Mouse (Mus musculus) adrenal gland, adult 8-10 months (tissue): Measurements from ENCODE around the gene Col13a1. TPM values are rescaled to one million over a fixed set of nuclear protein-coding genes. Genes with fewer than 3 reads are reported as not detected.

Experiments used
- DNase-seq: peaks from one replicate; pipeline ENCODE4 v3.0.0; 2022
- total RNA-seq, 4 experiments: library from RNA; stranded (reverse); gene quantifications; 2 replicates each; pipeline ENCODE4 v1.2.4; 2022

The Col13a1 gene
- total RNA-seq, 4 experiments from 2014 or later: 7.9 to 12.3 (median 10.3) TPM

DNA sequence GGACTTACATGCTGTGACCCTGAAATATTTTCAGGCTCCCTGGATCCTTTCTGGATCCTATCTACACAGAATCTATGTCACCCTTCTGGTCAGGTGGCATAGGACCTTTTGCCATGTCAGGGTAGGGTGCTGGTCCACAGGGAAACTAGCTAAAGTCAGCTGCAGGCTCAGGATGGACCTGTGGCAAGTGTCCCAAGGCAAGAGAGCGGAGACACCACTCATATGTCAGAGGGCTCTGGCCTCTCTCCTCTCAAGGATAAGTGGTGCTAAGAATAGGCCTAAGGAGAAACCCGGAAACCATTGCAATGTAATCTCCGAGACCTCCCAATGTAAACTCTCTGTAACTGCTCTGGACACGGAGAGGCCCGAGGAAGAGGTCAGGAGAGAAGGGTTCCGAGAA, 80.8 kb downstream of the Col13a1 start:
- DNase-seq: no peak

DNA sequence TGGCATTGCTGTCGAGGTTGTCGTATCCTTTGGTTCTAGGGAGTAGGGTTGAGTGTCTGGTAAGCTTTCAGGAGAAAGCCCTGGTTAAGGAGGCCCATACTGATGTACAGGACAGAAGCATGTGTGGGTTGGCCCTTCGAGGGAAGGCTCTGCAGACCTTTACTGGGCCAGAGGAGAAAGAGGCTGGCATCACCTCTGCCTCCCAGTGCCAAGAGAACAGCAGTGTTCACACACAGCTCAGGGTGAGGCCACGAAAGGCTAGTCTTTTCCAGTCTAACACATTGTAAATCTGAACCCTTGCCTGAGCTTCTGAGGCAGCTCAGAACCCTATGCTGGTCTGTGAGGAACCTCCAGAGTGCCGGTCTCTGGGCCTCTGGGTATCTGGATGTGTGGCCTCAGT, 84.3 kb downstream of the Col13a1 start:
- DNase-seq: no peak

DNA sequence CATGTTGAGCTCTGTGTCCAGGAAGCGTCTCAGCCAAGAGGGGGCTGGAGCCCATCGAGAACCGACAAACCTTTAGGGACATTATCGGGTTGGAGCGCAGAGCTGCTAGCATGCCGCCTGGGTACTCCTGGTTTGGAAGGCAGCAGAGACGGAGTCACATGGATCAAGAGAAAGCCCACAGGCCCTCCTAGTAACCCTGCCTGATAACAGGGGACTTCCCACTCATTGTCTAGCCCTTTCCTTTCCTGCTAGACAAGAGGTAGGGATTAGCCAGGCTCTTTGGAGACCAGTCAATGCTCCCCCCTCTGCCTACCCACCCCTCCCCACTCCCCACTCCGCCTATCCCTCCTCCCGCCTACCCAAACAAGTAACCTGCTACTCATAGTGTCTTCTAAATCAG, 87.8 kb downstream of the Col13a1 start:
- DNase-seq: no peak

DNA sequence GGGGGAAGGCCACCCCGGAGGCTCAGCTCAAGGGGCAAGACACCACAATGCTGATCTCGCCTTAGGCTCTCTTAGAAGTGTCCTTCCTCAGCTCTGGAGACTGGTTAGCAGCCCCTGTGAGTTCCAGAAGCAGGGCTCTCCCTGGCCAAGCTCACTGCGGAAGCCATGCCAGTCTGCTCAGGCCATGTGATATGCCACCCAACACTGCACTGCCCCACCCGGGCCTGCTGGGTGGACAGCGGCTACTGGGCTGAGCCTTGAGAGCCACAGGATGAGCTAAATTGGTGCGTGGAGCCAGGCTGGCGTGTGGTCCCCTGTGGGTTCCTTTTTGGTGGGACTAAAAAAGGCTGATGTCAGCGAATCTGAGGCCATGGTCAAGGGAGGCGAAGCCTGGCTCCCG, 88.6 kb downstream of the Col13a1 start:
- DNase-seq: no peak

DNA sequence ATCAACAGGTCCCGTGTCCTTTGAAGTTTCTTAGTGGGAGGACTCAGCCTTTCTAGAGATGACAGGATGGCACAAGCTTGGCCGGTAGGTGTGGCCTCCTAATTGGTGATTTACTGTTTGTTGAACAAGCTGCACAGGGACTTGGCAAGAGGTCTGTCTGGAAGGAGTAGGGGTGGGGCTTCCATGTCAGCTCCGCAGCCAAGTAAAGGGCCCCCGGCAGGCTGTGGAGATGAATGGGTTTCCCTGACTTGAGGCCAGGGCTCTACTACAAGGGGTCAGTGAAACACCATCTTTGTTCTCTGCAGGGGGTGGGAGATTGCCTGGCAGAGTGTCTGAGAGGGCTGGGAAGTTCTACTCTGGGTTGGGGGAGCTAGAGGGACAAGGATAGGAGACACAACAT, 99.5 kb downstream of the Col13a1 start:
- peak; percentile 54 for DNase-seq

DNA sequence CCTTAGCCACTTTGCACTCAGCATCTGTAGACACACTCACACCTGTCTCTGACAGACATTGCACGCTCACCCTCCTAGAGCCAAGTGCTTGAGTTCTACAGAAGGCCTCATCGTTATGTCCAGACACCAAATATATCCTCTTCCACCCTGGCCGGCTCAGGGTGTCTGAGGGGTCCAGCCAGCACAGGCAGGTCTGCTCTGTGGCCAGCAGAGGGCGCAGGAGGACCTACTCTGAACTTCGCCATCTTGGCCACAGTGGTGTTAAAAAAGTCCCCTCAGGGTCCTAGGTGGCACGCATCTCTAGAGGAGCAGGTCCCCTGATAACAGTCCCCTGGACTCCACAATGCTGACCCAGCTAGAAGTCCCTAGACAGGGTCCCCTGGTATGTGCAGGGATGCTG, 101.1 kb downstream of the Col13a1 start:
- no peak for DNase-seq

DNA sequence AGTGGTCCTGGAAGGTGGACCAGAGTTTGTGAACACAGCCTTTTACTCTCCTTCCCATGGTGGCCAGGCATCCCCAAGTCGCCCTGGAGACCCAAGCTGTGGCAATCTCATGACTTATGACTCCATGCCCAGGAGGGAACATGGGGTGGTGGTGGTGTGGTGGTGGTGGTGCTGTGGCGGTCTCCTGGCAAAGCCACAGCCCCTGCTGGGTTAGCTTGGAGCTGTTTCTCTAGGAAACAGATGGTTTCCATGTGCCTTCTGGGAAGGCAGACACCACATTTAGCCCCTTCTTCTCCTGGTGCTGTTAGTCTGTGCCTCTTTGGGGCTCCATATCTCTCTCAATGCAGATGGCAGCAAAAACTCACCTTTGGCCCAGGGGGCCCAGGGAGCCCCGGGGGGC, 109.1 kb downstream of the Col13a1 start:
- DNase-seq: no peak

DNA sequence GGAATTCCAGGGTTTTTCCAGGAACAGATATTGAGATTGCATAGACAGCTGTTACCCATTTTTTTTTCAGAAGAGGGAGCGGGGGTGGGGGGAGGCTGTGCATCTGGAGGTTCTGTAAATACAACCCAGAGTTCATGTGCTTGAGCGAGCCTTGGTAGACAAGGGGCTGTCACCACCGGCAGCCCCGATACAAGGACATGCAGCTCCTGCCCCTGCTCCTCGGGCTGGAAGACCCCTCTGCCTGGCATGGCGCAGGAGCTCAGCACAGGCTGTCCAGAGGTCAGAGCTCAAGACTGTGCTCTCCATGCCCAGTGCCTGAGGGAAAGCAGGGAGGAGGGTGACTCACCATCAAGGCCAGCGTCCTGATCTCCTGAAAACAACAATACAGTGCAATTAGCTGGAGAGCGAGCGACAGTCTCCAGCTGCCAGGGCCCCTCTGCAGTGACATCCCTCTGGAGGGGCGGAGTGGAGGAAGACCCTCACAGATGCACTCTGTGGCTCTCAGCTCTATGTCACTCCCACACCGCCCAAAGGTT, 112.8 kb downstream of the Col13a1 start:
- DNase-seq: peak; percentile 49

DNA sequence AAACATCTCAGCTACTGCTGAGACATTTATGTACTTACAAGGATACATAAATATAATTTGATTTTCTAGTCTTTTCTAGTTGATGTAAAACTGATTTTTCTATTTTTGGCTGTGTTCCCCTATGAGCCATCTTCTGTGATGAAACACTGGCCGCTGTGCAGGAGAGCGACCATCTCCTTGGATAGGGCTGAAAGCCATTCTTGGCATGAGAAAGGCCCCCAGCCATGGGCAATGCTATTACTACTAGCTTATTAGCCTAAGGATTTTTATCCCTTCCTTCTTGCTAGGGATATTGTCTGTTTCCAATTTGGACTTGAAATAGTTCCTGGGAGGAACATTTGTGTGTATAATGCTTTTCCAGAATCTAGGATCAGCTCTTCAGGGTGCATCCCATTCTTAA, 119.5 kb downstream of the Col13a1 start:
- DNase-seq: no peak

DNA sequence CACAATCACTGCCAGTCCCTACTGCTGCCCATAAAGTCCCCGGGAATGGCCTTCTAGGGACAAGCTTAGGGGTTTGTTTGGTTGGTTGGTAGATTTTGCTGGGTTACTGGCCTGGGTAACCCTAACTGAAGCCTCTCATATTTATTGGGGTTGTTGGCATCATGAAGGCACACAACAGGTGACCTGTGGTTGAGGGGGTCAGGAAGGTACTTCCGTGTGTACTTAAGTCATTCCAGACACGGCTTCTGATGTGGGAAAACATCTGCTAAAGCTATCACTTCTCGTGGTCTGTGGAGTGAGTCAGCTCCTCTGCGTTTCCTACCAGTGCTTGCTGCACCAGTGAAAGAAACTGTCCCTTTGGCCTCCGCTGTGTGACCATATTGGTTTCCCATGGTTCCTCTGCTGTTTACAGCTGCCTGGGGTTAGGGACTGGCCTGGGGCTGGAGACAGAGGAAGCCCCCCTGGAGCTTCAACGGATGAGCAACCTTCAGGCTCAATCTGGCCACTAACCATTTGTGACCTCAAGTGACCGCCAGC, 123.7 kb downstream of the Col13a1 start:
- no peak for DNase-seq

DNA sequence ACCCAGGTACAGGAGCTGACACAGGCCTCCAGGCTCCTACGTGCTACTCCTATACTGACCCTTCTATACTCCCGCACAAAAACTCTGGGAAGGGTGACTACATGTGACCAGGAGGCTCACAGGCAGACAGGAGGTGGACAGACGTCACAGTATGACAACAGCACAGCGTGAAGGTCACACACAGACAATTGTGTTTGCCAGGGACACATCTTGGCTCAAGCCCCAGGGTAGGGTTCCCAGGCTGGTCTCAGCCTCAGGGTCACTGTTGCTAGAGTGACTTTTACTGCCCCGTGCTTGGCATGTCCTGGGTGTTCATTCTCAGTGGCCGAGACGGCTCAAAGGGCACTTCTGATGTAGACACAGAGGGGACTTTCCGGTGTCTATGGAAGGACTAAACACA, 126.1 kb downstream of the Col13a1 start:
- peak; percentile 89 for DNase-seq

DNA sequence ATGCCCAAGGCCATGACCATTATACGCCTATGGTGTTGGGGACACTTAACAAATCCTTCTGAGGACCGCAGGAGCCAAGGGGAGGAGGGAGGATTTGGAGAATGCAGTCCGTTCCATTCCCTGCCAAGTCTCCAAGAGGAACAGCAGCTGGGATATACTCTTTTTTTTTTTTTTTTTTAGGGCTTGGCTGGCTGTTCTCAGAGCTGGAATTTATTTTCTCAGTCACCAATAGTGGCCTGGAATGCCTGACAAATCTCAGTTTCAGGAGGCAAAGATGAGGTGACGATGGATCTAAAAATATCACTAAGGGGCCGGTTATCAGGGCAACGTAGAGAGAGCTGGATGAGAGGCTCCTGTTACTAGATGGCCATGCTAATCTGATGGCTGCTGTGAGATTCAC, 130.4 kb downstream of the Col13a1 start:
- no peak for DNase-seq

DNA sequence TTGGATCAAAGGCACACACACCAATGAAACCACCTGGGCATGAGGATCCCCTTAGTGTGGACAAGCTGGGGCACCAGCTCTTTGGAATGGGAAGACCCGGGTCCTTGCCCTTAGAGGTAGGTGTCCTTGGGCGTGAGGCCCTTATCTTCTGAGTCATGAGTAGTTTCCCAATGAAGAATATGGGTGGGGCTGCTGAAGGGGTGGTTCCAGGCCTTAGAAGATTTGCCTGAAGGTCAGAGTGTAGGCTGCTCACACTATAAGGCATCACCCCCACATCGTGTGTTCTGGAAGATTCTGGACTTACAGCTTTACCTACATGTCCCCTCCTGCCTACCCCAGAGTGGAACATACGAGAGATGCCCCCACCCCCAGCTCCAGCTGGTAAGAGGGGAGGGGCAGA, 133.4 kb downstream of the Col13a1 start:
- peak; percentile 41 for DNase-seq

DNA sequence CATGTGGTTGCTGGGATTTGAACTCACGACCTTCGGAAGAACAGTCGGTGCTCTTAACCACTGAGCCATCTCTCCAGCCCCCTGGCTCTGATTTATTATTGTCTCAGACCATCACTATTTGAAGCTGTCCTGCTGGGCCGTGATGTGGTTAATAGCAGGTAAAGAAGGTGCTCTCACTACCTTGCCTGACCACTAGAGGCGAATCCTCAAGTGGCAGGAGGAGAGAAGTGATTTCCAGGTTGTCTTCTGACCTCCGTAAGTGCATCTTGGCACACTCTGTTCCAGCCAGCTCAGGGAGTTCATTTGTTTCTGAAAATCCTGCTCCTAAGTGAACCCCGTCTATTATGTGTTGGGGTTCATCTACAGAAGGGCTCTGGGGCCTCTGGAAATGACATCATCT, 134.4 kb downstream of the Col13a1 start:
- no peak for DNase-seq

DNA sequence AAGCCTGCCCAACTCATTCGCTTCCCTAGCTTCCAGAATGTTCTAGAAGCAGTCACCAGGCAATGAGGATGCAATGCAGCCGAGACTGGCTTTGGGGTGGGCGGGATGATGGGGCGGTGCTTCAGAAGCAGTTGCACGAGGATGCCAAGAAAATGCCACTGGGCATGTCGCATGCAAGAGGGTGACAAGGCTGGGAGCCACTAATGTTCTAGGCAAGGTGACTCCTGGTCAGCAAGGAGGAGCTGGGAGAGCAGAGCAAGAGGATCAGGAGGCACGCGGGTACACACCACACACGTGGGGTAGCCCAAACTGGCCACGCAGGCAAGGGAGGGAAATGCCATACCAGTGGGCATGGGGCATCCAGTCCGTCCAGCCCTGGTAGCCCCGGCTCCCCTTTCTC, 136.6 kb downstream of the Col13a1 start:
- no peak for DNase-seq

DNA sequence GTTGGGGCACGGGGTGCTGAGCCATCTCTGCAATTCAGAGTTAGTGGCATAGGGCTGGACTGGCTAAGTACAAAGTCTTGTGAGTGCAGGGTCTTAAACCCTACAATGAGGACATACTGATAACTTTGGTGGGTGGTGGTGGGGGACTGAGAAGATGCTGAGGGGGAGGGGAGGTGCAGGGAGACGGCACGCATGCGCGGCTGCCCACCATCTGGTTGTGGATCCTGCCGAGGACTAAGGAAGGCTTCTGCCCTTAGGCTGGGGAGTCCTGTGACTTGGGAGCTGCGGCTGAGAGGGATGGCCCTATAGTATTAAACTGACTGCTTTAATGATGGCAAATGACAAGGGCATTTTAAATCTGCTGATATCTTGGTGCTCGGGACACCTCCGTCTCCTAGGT, 139.6 kb downstream of the Col13a1 start:
- no peak for DNase-seq

DNA sequence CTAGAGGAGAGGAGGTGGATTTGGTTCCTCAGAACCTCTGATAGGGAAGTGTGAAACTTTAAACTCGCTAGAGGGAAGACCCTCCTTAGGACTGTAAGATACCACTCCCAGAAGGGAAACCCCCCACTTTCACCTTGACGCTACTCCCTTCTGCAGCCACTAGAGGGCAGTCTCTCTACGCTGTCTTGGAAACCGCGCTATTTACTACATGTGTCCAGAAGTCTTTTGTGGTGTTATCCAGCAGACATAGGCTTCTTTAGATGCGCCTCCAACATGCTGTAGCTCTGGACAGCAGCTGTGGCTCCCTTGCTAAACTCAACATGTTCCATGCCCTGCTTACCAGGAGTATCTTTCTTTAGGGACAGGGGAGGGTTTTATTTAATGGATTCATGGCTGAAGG, 140.1 kb downstream of the Col13a1 start:
- no peak for DNase-seq

DNA sequence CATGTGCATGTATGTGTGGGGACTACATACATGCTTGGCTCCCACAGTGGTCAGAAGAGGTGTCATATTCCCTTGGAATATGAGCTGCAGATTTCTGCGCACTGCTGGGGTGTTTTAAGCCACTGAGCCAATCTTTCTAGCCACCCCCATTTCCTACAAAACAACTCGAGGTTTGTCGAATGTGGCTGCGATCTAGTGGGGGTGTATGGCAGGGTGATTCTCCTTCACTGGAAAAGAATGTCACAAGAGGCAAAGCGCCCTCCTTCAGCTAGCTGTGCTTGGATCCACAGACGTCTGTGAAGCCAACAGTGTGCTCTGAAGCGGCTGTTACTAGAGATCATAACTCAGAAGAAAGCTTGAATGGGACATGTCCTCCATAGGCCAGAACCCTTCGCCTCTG, 141.6 kb downstream of the Col13a1 start:
- no peak for DNase-seq

DNA sequence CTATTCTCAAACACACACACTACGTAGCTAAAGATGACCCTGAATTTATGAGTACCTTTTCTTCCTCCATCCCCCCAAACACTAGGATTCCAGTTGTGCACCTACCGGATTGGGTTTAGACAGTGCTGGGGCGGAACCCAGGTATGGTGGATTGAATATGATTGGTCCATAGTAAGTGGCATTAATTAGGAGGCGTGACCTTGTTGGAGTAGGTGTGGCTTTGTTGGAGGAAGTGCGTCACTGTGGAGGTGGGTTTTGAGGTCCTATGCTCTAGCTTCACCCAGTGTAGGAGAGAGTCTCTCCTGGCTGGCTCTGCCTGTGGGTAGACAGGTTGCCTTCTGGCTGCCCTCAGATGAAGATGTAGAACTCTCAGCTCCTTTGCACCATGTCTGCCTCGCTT, 144.6 kb downstream of the Col13a1 start:
- DNase-seq: no peak

DNA sequence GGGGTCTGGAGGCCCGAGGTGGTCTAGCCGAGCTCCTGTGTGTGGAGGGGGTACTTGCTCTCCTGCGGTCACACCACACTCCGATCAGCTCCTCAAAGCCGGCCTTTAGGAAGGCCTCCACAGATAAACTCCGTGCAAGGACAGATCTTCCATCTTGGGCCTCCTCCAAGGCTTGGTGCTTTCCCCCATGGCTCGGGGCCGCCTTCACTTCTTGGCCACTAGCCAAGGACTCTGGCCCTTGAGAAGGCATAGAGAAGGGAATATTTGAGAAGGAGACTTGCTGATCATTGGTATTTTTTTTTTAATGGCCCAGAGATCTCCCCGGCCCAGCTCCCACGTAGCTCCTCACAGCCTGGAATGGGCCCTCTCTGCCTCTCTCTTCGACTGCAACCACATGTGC, 146.2 kb downstream of the Col13a1 start:
- no peak for DNase-seq

DNA sequence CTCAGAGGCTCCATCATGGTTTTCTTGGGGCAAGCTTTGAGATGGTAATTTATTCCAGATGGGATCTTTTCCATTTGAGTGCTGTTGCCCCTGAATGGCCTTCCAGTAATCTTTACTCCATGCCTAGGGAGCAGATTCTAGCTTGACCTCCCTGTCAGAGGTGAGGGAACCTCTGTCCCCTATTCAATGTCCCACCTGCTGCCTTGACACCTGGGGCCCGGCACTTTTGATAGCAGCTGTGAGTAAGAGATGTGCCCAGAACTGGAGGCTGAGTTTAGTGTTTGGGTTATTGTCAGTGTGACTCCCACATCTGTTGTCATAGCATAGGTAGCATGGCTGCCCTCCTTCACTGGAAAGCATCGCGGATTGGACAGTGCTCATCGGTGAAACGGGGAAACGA, 147.2 kb downstream of the Col13a1 start:
- DNase-seq: no peak

DNA sequence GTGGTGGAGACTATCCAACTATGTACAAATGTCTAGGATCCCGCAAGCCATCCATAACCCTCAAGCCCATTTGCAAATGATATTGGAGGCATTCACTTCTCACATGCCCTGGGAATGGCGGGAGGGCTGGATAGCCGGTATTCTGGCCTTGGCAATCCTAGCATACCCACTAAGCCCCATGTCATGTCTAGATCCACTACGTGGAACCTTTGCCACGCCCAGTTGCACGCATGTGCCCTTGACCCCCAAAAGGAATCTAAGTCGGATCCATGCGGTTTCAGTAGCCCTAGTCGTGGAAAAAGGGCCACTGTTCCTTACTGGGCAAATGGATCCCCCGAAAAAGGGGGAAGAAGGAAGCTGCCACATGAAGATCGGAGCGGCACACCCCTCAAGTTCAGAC, 147.7 kb downstream of the Col13a1 start:
- no peak for DNase-seq

DNA sequence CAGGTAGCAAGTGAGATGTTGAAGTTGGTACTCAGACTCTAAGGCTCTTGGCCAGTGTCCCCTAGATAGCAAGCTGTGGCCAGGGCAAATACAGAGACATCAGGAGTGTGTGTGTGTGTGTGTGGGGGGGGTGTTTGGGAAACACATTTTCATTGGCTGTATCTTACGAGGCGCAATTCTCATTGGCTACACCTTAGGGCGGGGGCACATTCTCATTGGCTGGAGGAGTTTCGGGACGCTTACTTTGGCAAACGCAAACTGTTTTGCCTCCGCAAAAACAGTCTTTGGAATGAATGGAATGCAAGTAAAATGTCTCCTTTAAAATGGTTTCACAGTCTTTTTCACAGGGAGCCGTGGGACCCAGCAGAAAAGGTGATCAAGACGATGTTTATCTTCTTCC, 148.1 kb downstream of the Col13a1 start:
- DNase-seq: no peak

DNA sequence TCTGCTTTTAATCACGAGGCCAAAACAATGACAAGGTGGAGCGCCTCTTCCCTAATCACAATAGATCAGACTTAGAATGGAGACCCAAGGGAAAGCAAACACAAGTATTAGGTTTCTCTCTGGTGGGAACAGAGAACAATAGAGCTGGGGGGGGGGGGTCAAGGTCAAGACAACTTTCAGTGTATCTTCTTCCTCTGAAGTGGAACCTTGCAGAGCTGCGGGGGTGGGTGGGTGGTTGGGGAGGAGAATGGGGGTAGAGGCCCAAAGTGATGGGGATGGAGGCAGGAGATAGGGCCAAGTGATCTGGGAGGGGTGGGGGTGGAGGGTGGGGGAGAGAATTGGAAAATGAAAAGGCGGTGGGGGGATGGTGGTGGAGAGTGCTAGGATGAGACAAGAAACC, 149.9 kb downstream of the Col13a1 start:
- DNase-seq: no peak
